Mouse (Mus musculus) limb, embryonic 11.5 days (tissue): ENCODE results near the gene Cisd3. TPM values are rescaled to one million over a fixed set of nuclear protein-coding genes. Genes with fewer than 3 reads are reported as not detected.

ENCODE experiments used
- ATAC-seq: fragments of 200-750 bp; cut with Nextera tagmentation; 2 replicates; pipeline ENCODE4 v1.8.0; 2017; ENCODE audit warnings: low read depth; ENCODE audit not compliant: insufficient number of reproducible peaks, low FRiP score, low TSS enrichment
- DNase-seq: peaks from one replicate; pipeline ENCODE4 v3.0.0-alpha.2; 2015; ENCODE audit warnings: low spot score
- H3K27ac ChIP-seq: fragments of 300-500 bp; sonication (generic); replicated peaks from 2 replicates; pipeline ENCODE4 v1.5.1; 2014; ENCODE audit warnings: low read depth, mild to moderate bottlenecking, low read length
- H3K27me3 ChIP-seq: fragments of 300-500 bp; sonication (generic); 2 replicates; pipeline ENCODE4 v1.6.1; 2014; ENCODE audit warnings: mild to moderate bottlenecking, low read length, mixed read lengths; ENCODE audit not compliant: control insufficient read depth, insufficient read depth
- H3K36me3 ChIP-seq: fragments of 300-500 bp; sonication (generic); 2 replicates; pipeline ENCODE4 v1.6.1; 2014; ENCODE audit warnings: mild to moderate bottlenecking, low read length, moderate library complexity, mixed read lengths; ENCODE audit not compliant: control insufficient read depth, insufficient read depth
- H3K4me1 ChIP-seq: fragments of 300-500 bp; sonication (generic); 2 replicates; pipeline ENCODE4 v1.6.1; 2014; ENCODE audit warnings: low read length, mixed read lengths; ENCODE audit not compliant: control insufficient read depth, insufficient read depth
- H3K4me2 ChIP-seq: fragments of 300-500 bp; sonication (generic); 2 replicates; pipeline ENCODE4 v1.6.1; 2014; ENCODE audit warnings: low read depth, mild to moderate bottlenecking, moderate library complexity; ENCODE audit not compliant: severe bottlenecking
- H3K4me3 ChIP-seq: fragments of 300-500 bp; sonication (generic); 2 replicates; pipeline ENCODE4 v1.5.1; 2014; ENCODE audit warnings: low read depth, low read length
- H3K9ac ChIP-seq: fragments of 300-500 bp; sonication (generic); 2 replicates; pipeline ENCODE4 v1.6.1; 2014; ENCODE audit warnings: mild to moderate bottlenecking, low read length
- H3K9me3 ChIP-seq: fragments of 300-500 bp; sonication (generic); 2 replicates; pipeline ENCODE4 v1.6.1; 2016; ENCODE audit warnings: low read length; ENCODE audit not compliant: control insufficient read depth
- WGBS: fragments of 180-500 bp; shearing (Covaris S2); extraction: QIAGEN DNeasy Blood & Tissue Kit; methylation state at CpG from one replicate; pipeline ENCODE4 v1.1.7; 2014; 5-methylcytosine and 5-hydroxymethylcytosine counted together
- polyA plus RNA-seq: library from polyadenylated mRNA; unstranded; fragments of >200 nt; fragmentation: Nextera tagmentation; extraction: Ambion mirVana; gene quantifications from 2 replicates; pipeline ENCODE4 v1.2.1, GENCODE M21; 2014

The Cisd3 gene
- polyA plus RNA-seq, 1 experiment from 2014 or later: 10.9 TPM

DNA sequence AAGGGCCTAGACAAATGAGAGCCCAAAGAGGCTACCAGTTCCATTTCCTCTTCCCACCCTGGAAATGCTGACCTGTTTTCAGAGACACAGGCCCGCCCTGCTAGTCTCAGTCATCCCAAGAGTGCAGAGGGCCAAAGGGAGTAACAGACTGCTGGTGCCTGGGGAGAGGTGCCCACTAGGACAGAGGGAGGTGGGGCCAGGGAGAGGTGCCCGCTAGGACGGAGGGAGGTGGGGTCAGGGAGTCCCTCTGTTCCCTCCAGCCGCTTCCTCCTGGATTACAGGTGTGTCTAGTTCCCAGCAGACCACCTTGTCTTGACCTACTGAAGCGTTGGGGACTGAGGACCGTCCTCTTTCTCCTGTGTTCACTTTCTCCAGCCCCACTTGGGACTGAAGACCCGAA is 860 bp upstream of the Cisd3 start:
- Histone ChIP-seq H3K4me1 (peaks cover 9% of the 10 kb centered on the region; the same call in 1 of the 2 replicates), H3K9me3 (no peaks in the 10 kb centered on the region), H3K4me3 (no peak overlapping the region), H3K9ac (no peak overlapping the region), H3K36me3 (peaks cover 10% of the 10 kb centered on the region), H3K27ac (no peak overlapping the region; the same call in 1 of the 2 replicates), H3K4me2 (no peak overlapping the region), H3K27me3 (no peaks in the 10 kb centered on the region)
- 44% methylated on average over 7 of the region's 7 CpGs for WGBS
- ATAC-seq (no peak), DNase-seq (no peak)

DNA sequence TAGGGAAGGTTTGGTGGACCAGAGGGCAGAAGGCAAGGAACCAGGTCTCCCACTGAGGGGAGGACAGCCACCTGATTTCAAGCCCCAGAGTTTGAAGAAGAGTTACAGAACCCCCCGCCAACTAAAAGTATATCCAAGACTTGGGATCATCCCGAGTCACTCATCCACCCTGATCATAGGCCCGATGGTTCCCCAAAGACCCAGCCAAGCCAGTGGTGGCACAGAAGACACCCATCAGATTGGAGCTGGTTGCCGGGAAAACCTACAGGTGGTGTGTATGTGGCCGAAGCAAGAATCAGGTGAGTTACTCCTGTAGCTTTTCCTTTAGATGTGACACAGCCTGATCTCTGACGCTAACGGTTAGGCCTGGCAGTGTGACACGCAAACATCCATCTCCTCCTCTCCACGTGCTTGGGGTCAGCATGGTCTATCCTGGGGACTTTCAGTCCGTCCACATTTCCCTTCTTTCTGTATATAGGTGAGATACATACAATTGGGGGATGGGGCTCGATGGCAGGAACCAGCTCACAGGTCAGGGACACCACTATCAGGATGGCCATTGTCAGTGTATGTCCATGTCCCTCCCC is 789 bp downstream of the Cisd3 start:
- Histone ChIP-seq H3K4me2 (peak overlapping the region; percentile 78; the same call in 1 of the 2 replicates), H3K27ac (no peak overlapping the region), H3K4me3 (no peak overlapping the region), H3K9ac (no peak overlapping the region), H3K9me3 (no peaks in the 10 kb centered on the region), H3K4me1 (peaks cover 9% of the 10 kb centered on the region; the same call in 1 of the 2 replicates), H3K27me3 (no peaks in the 10 kb centered on the region), H3K36me3 (peaks cover 8% of the 10 kb centered on the region)
- ATAC-seq: no peak
- WGBS: 66% methylated on average over 11 of the region's 11 CpGs
- DNase-seq: no peak

DNA sequence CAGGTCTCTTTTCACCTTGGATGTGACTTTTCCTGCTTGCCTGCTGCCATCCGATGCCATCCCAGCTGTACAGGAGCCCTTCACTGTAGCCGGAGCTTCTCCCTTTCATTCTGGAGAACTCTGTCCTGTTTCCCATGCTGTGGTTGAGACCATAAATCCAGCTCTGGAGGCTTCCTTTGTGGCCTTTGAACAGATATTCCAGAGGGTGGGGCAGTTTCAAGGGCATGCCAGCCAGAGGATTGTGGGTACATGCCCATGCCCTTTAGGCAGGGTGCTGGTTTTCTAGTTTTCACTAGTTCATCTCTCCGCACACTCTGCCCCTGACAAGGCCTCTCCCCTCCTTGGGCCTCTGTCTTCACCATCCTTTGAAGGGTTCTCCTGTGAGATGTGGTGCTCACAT is 1.4 kb downstream of the Cisd3 start:
- no peak overlapping the region for H3K4me3 ChIP-seq
- H3K9me3 ChIP-seq: no peaks in the 10 kb centered on the region
- H3K9ac ChIP-seq: no peak overlapping the region
- H3K36me3 ChIP-seq: peaks cover 13% of the 10 kb centered on the region
- peaks cover 9% of the 10 kb centered on the region; the same call in 1 of the 2 replicates for H3K4me1 ChIP-seq
- 89% methylated on average over 3 of the region's 3 CpGs for WGBS
- DNase-seq: no peak
- H3K27me3 ChIP-seq: no peaks in the 10 kb centered on the region
- no peak overlapping the region for H3K4me2 ChIP-seq
- no peak overlapping the region for H3K27ac ChIP-seq
- no peak for ATAC-seq

DNA sequence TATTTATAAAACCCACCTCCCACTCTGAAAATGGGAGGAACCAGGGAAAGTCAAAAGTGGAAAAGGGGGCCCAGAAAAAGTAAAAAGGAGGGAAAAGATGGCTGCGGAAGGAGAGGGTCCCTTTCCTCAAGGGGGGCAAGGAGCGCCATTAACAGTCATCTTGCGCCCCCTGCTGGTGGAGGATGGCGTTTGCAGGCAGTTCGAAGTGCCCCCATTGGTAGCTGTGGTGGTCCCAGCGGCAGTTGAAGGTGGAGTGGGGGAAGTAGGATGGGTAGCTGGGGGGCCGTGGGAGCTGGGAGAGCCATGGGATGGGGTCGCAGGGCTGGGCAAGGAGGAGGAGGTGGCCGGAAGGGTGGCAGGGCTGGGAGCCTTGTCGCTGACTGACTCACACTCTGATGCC is 4.2 kb downstream of the Cisd3 start:
- DNase-seq (peak; percentile 89), ATAC-seq (no peak)
- Histone ChIP-seq H3K27me3 (no peaks in the 10 kb centered on the region), H3K9ac (no peak overlapping the region), H3K4me2 (no peak overlapping the region), H3K36me3 (peaks cover 14% of the 10 kb centered on the region), H3K27ac (no peak overlapping the region), H3K4me3 (no peak overlapping the region), H3K9me3 (no peaks in the 10 kb centered on the region), H3K4me1 (peaks cover 8% of the 10 kb centered on the region)
- WGBS: 37% methylated on average over 10 of the region's 10 CpGs

GRCm38 (mm10) chr11:97694435-97694834 is 8.8 kb downstream of the Cisd3 start:
- ATAC-seq: no peak
- peaks cover 26% of the 10 kb centered on the region for H3K4me1 ChIP-seq
- no peak overlapping the region for H3K4me2 ChIP-seq
- no peak overlapping the region for H3K9ac ChIP-seq
- no peaks in the 10 kb centered on the region for H3K9me3 ChIP-seq
- no peak for DNase-seq
- 92% methylated on average over 4 of the region's 4 CpGs for WGBS
- no peak overlapping the region for H3K27ac ChIP-seq
- peaks cover 17% of the 10 kb centered on the region for H3K36me3 ChIP-seq
- no peaks in the 10 kb centered on the region for H3K27me3 ChIP-seq
- H3K4me3 ChIP-seq: no peak overlapping the region

DNA sequence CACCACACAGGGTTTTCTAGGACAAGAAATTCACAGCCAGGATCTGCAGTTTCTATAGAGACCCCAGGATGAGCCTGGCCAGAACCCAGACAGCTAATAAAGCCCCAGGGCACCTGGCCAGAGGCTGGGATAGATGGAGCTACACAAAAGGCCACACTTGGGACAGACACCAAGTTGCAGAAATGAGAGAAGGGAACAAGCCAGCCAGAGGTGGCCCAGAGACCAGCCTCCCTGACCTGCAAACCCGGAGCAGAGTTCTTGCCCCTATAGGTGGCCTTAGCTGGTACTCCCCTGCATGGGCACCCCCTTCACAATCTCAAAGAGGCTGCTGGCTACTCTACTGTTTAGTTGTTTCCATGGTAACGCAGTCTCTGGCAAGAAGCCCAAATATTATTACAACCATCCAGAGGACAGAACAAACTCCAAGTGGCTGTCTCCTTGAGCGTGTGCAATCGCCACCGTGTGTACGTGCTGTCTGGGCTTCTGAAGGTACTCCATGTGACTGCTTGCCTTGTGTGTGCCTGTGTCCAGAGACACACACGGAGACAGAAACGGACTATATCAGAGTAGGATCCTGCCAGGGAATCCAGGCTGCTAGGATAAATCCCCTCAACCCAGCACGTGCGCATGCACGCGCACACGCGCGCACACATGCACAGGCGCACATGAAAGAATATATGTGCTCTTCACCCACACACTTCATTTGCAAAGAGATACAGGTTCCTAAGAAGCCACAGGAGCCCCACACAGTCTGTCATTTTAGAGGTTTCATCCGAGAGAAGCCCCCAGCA is 9.5 kb downstream of the Cisd3 start:
- H3K9ac ChIP-seq: peak overlapping the region; percentile 27; the same call in 1 of the 2 replicates
- H3K4me2 ChIP-seq: no peak overlapping the region
- ATAC-seq (no peak), DNase-seq (no peak)
- H3K4me3 ChIP-seq: no peak overlapping the region
- peaks cover 26% of the 10 kb centered on the region for H3K4me1 ChIP-seq
- H3K9me3 ChIP-seq: no peaks in the 10 kb centered on the region
- H3K36me3 ChIP-seq: peaks cover 17% of the 10 kb centered on the region
- H3K27me3 ChIP-seq: no peaks in the 10 kb centered on the region
- peak overlapping the region; percentile 33; the same call in 1 of the 2 replicates for H3K27ac ChIP-seq
- 79% methylated on average over 17 of the region's 17 CpGs for WGBS

GRCm38 (mm10) chr11:97695712-97696401 is 10.2 kb downstream of the Cisd3 start:
- DNase-seq (no peak), ATAC-seq (no peak)
- no peaks in the 10 kb centered on the region for H3K27me3 ChIP-seq
- H3K4me3 ChIP-seq: no peak overlapping the region
- H3K27ac ChIP-seq: no peak overlapping the region
- H3K36me3 ChIP-seq: peaks cover 15% of the 10 kb centered on the region
- WGBS: 48% methylated on average over 9 of the region's 9 CpGs
- no peaks in the 10 kb centered on the region for H3K9me3 ChIP-seq
- H3K4me2 ChIP-seq: peak overlapping the region; percentile 11; the same call in 1 of the 2 replicates
- peaks cover 26% of the 10 kb centered on the region for H3K4me1 ChIP-seq
- H3K9ac ChIP-seq: peak overlapping the region; percentile 27; the same call in 1 of the 2 replicates

DNA sequence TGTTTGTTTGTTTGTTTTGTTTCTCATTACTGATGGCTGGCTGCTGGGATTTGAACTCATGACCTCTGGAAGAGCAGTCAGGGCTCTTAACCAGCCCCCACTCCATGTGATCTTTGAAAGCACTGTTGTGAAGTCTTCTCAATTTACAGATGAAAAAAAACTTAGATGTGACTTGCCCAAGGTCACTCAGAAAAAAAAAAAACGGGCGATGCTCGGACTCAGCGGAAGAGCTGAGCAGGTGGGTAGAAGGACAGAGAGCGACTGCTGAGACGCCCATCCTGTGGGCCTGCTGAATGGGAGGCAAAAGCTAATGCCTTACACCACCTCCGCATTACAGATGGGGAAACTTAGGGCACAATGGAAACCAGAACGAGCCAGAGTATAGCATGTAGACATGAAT is 11.0 kb downstream of the Cisd3 start:
- peaks cover 11% of the 10 kb centered on the region for H3K36me3 ChIP-seq

More for the DNA sequence above, 11.0 kb downstream of the Cisd3 start:
- H3K4me3 ChIP-seq: no peak overlapping the region
- no peak overlapping the region for H3K9ac ChIP-seq
- no peaks in the 10 kb centered on the region for H3K27me3 ChIP-seq
- H3K9me3 ChIP-seq: no peaks in the 10 kb centered on the region
- H3K4me1 ChIP-seq: peaks cover 33% of the 10 kb centered on the region
- no peak for DNase-seq
- no peak overlapping the region for H3K4me2 ChIP-seq
- 77% methylated on average over 8 of the region's 8 CpGs for WGBS
- ATAC-seq: no peak
- no peak overlapping the region for H3K27ac ChIP-seq
